Mouse (Mus musculus) embryonic facial prominence, embryonic 10.5 days (tissue): ENCODE measurements around the gene Ass1. TPM values are rescaled to one million over a fixed set of nuclear protein-coding genes. Genes with fewer than 3 reads are reported as not detected.

Experiments
- DNase-seq: peaks from one replicate; pipeline ENCODE4 v3.0.0-alpha.2; 2017; ENCODE audit warnings: low spot score
- H3K27ac ChIP-seq: fragments of 300-500 bp; sonication (generic); replicated peaks from 2 replicates; pipeline ENCODE4 v1.5.1; 2016; ENCODE audit warnings: mild to moderate bottlenecking
- H3K27me3 ChIP-seq: fragments of 300-500 bp; sonication (generic); replicated peaks from 2 replicates; pipeline ENCODE4 v1.6.1; 2016; ENCODE audit warnings: low read depth, mild to moderate bottlenecking; ENCODE audit not compliant: poor library complexity, severe bottlenecking
- H3K36me3 ChIP-seq: fragments of 300-500 bp; sonication (generic); replicated peaks from 2 replicates; pipeline ENCODE4 v1.6.1; 2016; ENCODE audit warnings: mild to moderate bottlenecking, moderate library complexity
- H3K4me1 ChIP-seq: fragments of 300-500 bp; sonication (generic); 2 replicates; pipeline ENCODE4 v1.6.1; 2016
- H3K4me3 ChIP-seq: fragments of 300-500 bp; sonication (generic); 2 replicates; pipeline ENCODE4 v1.5.1; 2016; ENCODE audit warnings: mild to moderate bottlenecking, moderate library complexity
- H3K9me3 ChIP-seq: fragments of 300-500 bp; sonication (generic); 2 replicates; pipeline ENCODE4 v1.6.1; 2016; ENCODE audit warnings: mild to moderate bottlenecking
- WGBS: fragments of 180-500 bp; shearing (Covaris S2); methylation state at CpG from one replicate; pipeline ENCODE4 v1.1.7; 2016; 5-methylcytosine and 5-hydroxymethylcytosine counted together
- polyA plus RNA-seq: library from polyadenylated mRNA; unstranded; fragments of >200 nt; fragmentation: Nextera tagmentation; extraction: Ambion mirVana; gene quantifications from 2 replicates; pipeline ENCODE4 v1.2.1, GENCODE M21; 2016

Ass1 gene
- polyA plus RNA-seq, 1 experiment from 2014 or later, result 16.1 TPM

DNA sequence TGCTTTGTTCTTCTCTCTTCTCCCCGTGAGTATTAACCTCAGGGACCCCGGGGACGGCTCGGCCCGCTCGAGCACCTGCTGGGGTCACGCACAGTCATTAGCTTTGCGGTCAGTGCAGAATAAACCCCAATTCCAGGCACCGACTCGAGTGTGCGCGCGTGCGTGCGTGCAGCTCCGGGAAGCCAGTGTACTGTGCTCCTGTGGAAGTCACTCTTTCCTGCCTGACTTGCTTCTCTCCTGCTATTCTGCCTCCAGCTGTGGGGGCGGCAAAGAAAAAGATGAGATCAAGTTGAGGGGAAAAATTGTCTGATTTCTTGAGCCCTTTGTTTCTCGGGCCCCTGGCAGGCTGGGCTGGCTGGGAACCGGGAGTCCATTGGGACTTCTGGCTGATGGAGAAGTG, 27.6 kb downstream of the Ass1 start:
- DNase-seq, result no peak
- Histone ChIP-seq H3K9me3 (no peaks in the 10 kb centered on the region), H3K4me3 (no peak overlapping the region), H3K36me3 (no peaks in the 10 kb centered on the region), H3K4me1 (peaks cover 100% of the 10 kb centered on the region), H3K27me3 (peaks cover 100% of the 10 kb centered on the region), H3K27ac (no peak overlapping the region)
- WGBS, result 63% methylated on average over 19 of the region's 19 CpGs

GRCm38 (mm10) chr2:31499327-31500291, 29.6 kb downstream of the Ass1 start:
- peaks cover 100% of the 10 kb centered on the region for H3K27me3 ChIP-seq
- DNase-seq, result no peak
- WGBS, result 36% methylated on average over 21 of the region's 21 CpGs
- no peaks in the 10 kb centered on the region for H3K36me3 ChIP-seq
- H3K4me1 ChIP-seq, result peaks cover 96% of the 10 kb centered on the region
- peak overlapping the region; percentile 76 for H3K27ac ChIP-seq
- no peaks in the 10 kb centered on the region for H3K9me3 ChIP-seq
- peak overlapping the region; percentile 15; the same call in 1 of the 2 replicates for H3K4me3 ChIP-seq

- Histone ChIP-seq H3K27ac (peak overlapping the region; percentile 76), H3K36me3 (no peaks in the 10 kb centered on the region), H3K4me1 (peaks cover 95% of the 10 kb centered on the region), H3K9me3 (no peaks in the 10 kb centered on the region), H3K27me3 (peaks cover 100% of the 10 kb centered on the region), H3K4me3 (peak overlapping the region; percentile 15; the same call in 1 of the 2 replicates)
- DNase-seq, result peak; percentile 59
- WGBS, result 46% methylated on average over 24 of the region's 24 CpGs
Observed at GRCm38 (mm10) chr2:31500292-31501204, 30.5 kb downstream of the Ass1 start.

- WGBS, result 45% methylated on average over 20 of the region's 20 CpGs
- Histone ChIP-seq H3K9me3 (no peaks in the 10 kb centered on the region), H3K27ac (peak overlapping the region; percentile 44), H3K36me3 (no peaks in the 10 kb centered on the region), H3K4me3 (no peak overlapping the region), H3K27me3 (peaks cover 99% of the 10 kb centered on the region), H3K4me1 (peaks cover 95% of the 10 kb centered on the region)
- peak; percentile 58 for DNase-seq
Observed at GRCm38 (mm10) chr2:31501448-31502130, 31.6 kb downstream of the Ass1 start.

- no peaks in the 10 kb centered on the region for H3K36me3 ChIP-seq
- DNase-seq, result no peak
- H3K4me1 ChIP-seq, result peaks cover 82% of the 10 kb centered on the region
- H3K9me3 ChIP-seq, result no peaks in the 10 kb centered on the region
- H3K27me3 ChIP-seq, result peaks cover 92% of the 10 kb centered on the region
- 47% methylated on average over 15 of the region's 15 CpGs for WGBS
- no peak overlapping the region for H3K27ac ChIP-seq
- 0 out of 2 replicates have a peak overlapping the region, but pooled peaks have one; percentile 5 for H3K4me3 ChIP-seq
Observed at GRCm38 (mm10) chr2:31502616-31503522, 32.9 kb downstream of the Ass1 start.

DNA sequence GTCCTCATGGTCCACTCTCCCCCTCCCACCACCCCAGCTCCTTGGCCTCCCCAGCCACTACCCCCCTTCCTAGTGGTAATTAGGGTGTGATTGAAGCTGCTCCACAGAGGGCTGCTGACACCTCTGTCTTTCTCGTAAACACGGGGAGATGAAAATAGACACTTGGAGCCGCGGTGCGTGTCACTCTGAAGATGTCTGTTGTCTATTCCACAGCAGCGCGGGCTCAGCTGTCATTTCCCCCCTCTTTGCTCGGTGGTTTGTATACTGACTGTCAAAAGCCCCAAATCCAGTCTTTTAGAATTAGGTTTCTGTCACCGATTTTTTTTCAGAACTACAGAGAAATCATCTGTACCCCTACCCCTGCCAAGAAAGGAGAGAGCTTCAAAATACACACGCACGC, 35.5 kb downstream of the Ass1 start:
- 60% methylated on average over 11 of the region's 11 CpGs for WGBS
- Histone ChIP-seq H3K4me3 (no peak overlapping the region), H3K27me3 (peaks cover 72% of the 10 kb centered on the region)

GRCm38 (mm10) chr2:31508851-31509250, 38.8 kb downstream of the Ass1 start:
- peaks cover 49% of the 10 kb centered on the region for H3K27me3 ChIP-seq
- H3K36me3 ChIP-seq, result no peaks in the 10 kb centered on the region
- WGBS, result 92% methylated on average over 6 of the region's 6 CpGs
- no peak overlapping the region for H3K27ac ChIP-seq
- H3K9me3 ChIP-seq, result no peaks in the 10 kb centered on the region
- peaks cover 72% of the 10 kb centered on the region for H3K4me1 ChIP-seq
- no peak overlapping the region for H3K4me3 ChIP-seq
- DNase-seq, result no peak

More for the DNA sequence above, 35.5 kb downstream of the Ass1 start:
- Histone ChIP-seq H3K4me1 (peaks cover 69% of the 10 kb centered on the region), H3K9me3 (no peaks in the 10 kb centered on the region), H3K36me3 (no peaks in the 10 kb centered on the region), H3K27ac (no peak overlapping the region)
- no peak for DNase-seq

- peaks cover 9% of the 10 kb centered on the region for H3K9me3 ChIP-seq
- peaks cover 17% of the 10 kb centered on the region for H3K36me3 ChIP-seq
- H3K4me3 ChIP-seq, result no peak overlapping the region
- H3K4me1 ChIP-seq, result peaks cover 51% of the 10 kb centered on the region
- DNase-seq, result no peak
- WGBS, result 72% methylated on average over 6 of the region's 6 CpGs
- H3K27ac ChIP-seq, result no peak overlapping the region; the same call in 1 of the 2 replicates
- peaks cover 24% of the 10 kb centered on the region for H3K27me3 ChIP-seq
Observed at GRCm38 (mm10) chr2:31511316-31511715, 41.3 kb downstream of the Ass1 start.

- no peak overlapping the region for H3K27ac ChIP-seq
- peaks cover 14% of the 10 kb centered on the region; the same call in 1 of the 2 replicates for H3K27me3 ChIP-seq
- H3K4me1 ChIP-seq, result peaks cover 39% of the 10 kb centered on the region
- DNase-seq, result no peak
- H3K9me3 ChIP-seq, result peaks cover 9% of the 10 kb centered on the region
- peaks cover 17% of the 10 kb centered on the region for H3K36me3 ChIP-seq
- WGBS, result 67% methylated on average over 12 of the region's 12 CpGs
- H3K4me3 ChIP-seq, result no peak overlapping the region
Observed at GRCm38 (mm10) chr2:31516557-31516956, 46.5 kb downstream of the Ass1 start.

DNA sequence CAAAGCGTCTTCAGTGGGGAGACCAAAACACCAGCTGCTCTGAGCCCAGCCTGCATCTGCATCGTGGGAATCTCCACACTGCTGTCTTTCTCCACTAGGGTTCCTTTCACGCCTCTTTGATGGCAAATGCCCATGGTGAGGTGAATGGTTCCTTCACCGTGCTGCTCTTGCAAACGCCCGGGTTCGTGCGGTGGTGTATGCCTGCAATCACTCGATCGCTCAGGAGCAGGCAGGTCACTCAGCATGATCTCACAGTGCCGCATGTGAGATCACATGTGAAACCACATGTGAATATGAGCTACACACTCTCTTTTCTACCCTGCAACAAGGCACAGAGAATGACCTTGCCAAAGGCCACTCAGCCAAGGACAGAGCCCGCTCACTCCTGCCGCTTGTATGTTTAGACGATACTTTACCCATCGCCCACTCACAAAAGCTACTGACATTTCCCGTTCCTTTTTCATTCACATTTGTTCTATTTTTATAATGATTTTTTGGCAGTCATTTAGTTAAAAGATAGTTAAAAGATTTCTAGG, 51.9 kb downstream of the Ass1 start:
- Histone ChIP-seq H3K4me3 (no peak overlapping the region), H3K4me1 (peaks cover 30% of the 10 kb centered on the region), H3K36me3 (no peaks in the 10 kb centered on the region), H3K9me3 (no peaks in the 10 kb centered on the region), H3K27ac (no peak overlapping the region), H3K27me3 (peaks cover 29% of the 10 kb centered on the region; the same call in 1 of the 2 replicates)
- WGBS, result 87% methylated on average over 16 of the region's 16 CpGs
- no peak for DNase-seq

GRCm38 (mm10) chr2:31524641-31525040, 54.6 kb downstream of the Ass1 start:
- WGBS, result 71% methylated on average over 5 of the region's 5 CpGs
- H3K36me3 ChIP-seq, result no peaks in the 10 kb centered on the region
- H3K27me3 ChIP-seq, result peaks cover 35% of the 10 kb centered on the region; the same call in 1 of the 2 replicates
- peaks cover 43% of the 10 kb centered on the region for H3K4me1 ChIP-seq
- H3K27ac ChIP-seq, result 0 out of 2 replicates have a peak overlapping the region, but pooled peaks have one; percentile 46
- no peak overlapping the region for H3K4me3 ChIP-seq
- no peak for DNase-seq
- H3K9me3 ChIP-seq, result no peaks in the 10 kb centered on the region
